Mouse (Mus musculus) forebrain, embryonic 10.5 days (tissue): Measurements from ENCODE around the gene Rab3il1. TPM values are rescaled to one million over a fixed set of nuclear protein-coding genes. Genes with fewer than 3 reads are reported as not detected.

Experiments
- DNase-seq: peaks from one replicate; pipeline ENCODE4 v3.0.0-alpha.2; 2017; ENCODE audit warnings: low spot score; ENCODE audit errors: extremely low spot score
- H3K27ac ChIP-seq: fragments of 300-500 bp; sonication (generic); 2 replicates; pipeline ENCODE4 v1.5.1; 2016; ENCODE audit warnings: mild to moderate bottlenecking
- H3K27me3 ChIP-seq: fragments of 300-500 bp; sonication (generic); 2 replicates; pipeline ENCODE4 v1.6.1; 2016; ENCODE audit warnings: mild to moderate bottlenecking; ENCODE audit not compliant: poor library complexity, severe bottlenecking
- H3K36me3 ChIP-seq: fragments of 300-500 bp; sonication (generic); replicated peaks from 2 replicates; pipeline ENCODE4 v1.6.1; 2016; ENCODE audit warnings: mild to moderate bottlenecking, moderate library complexity
- H3K4me1 ChIP-seq: fragments of 300-500 bp; sonication (generic); 2 replicates; pipeline ENCODE4 v1.6.1; 2016
- H3K4me3 ChIP-seq: fragments of 300-500 bp; sonication (generic); 2 replicates; pipeline ENCODE4 v1.5.1; 2016; ENCODE audit warnings: mild to moderate bottlenecking, moderate library complexity
- H3K9me3 ChIP-seq: fragments of 300-500 bp; sonication (generic); 2 replicates; pipeline ENCODE4 v1.6.1; 2016; ENCODE audit warnings: mild to moderate bottlenecking, moderate library complexity
- WGBS: fragments of 180-500 bp; shearing (Covaris S2); methylation state at CpG from one replicate; pipeline ENCODE4 v1.1.7; 2016; 5-methylcytosine and 5-hydroxymethylcytosine counted together
- polyA plus RNA-seq: library from polyadenylated mRNA; unstranded; fragments of >200 nt; fragmentation: Nextera tagmentation; extraction: Ambion mirVana; gene quantifications from 2 replicates; pipeline ENCODE4 v1.2.1, GENCODE M21; 2016

Gene Rab3il1
- polyA plus RNA-seq, 1 experiment from 2014 or later, result 39.3 TPM

GRCm38 (mm10) chr19:10022414-10023303 is 21.2 kb downstream of the Rab3il1 start:
- DNase-seq, result no peak
- Histone ChIP-seq H3K36me3 (peaks cover 9% of the 10 kb centered on the region), H3K27me3 (peaks cover 20% of the 10 kb centered on the region), H3K9me3 (no peaks in the 10 kb centered on the region), H3K27ac (peak overlapping the region; percentile 36), H3K4me1 (peaks cover 68% of the 10 kb centered on the region), H3K4me3 (no peak overlapping the region)
- 66% methylated on average over 5 of the region's 5 CpGs for WGBS

GRCm38 (mm10) chr19:10023304-10023758 is 21.9 kb downstream of the Rab3il1 start:
- Histone ChIP-seq H3K36me3 (peaks cover 16% of the 10 kb centered on the region), H3K27ac (peak overlapping the region; percentile 36), H3K4me1 (peaks cover 61% of the 10 kb centered on the region), H3K27me3 (peaks cover 18% of the 10 kb centered on the region), H3K4me3 (no peak overlapping the region), H3K9me3 (no peaks in the 10 kb centered on the region)
- 68% methylated on average over 9 of the region's 9 CpGs for WGBS
- DNase-seq, result no peak

- Histone ChIP-seq H3K27me3 (no peaks in the 10 kb centered on the region), H3K4me1 (peaks cover 43% of the 10 kb centered on the region), H3K36me3 (peaks cover 25% of the 10 kb centered on the region), H3K9me3 (no peaks in the 10 kb centered on the region), H3K4me3 (no peak overlapping the region), H3K27ac (peak overlapping the region; percentile 61)
- DNase-seq, result no peak
- WGBS, result 30% methylated on average over 8 of the region's 8 CpGs
Observed at GRCm38 (mm10) chr19:10025169-10025875, 23.9 kb downstream of the Rab3il1 start.

- DNase-seq, result no peak
- Histone ChIP-seq H3K4me1 (peaks cover 28% of the 10 kb centered on the region), H3K27me3 (0 out of 2 replicates have a peak, but pooled peaks cover 6% of the 10 kb centered on the region), H3K4me3 (no peak overlapping the region), H3K36me3 (peaks cover 27% of the 10 kb centered on the region), H3K27ac (no peak overlapping the region), H3K9me3 (no peaks in the 10 kb centered on the region)
- 81% methylated on average over 2 of the region's 2 CpGs for WGBS
Observed at GRCm38 (mm10) chr19:10029746-10030145, 28.3 kb downstream of the Rab3il1 start.

- peaks cover 29% of the 10 kb centered on the region for H3K4me1 ChIP-seq
- peaks cover 6% of the 10 kb centered on the region; the same call in 1 of the 2 replicates for H3K27me3 ChIP-seq
- H3K9me3 ChIP-seq, result no peaks in the 10 kb centered on the region
- H3K36me3 ChIP-seq, result peaks cover 10% of the 10 kb centered on the region; the same call in 1 of the 2 replicates
- no peak overlapping the region for H3K27ac ChIP-seq
- no peak overlapping the region for H3K4me3 ChIP-seq
- DNase-seq, result peak; percentile 65
- WGBS, result 31% methylated on average over 8 of the region's 8 CpGs
Observed at GRCm38 (mm10) chr19:10033211-10033973, 31.9 kb downstream of the Rab3il1 start.

GRCm38 (mm10) chr19:10034356-10034755 is 32.9 kb downstream of the Rab3il1 start:
- peaks cover 35% of the 10 kb centered on the region for H3K4me1 ChIP-seq
- peak overlapping the region; percentile 9; the same call in 1 of the 2 replicates for H3K27ac ChIP-seq
- 84% methylated on average over 5 of the region's 5 CpGs for WGBS
- no peak for DNase-seq
- H3K27me3 ChIP-seq, result peaks cover 14% of the 10 kb centered on the region; the same call in 1 of the 2 replicates
- H3K4me3 ChIP-seq, result no peak overlapping the region
- H3K36me3 ChIP-seq, result peaks cover 6% of the 10 kb centered on the region; the same call in 1 of the 2 replicates
- no peaks in the 10 kb centered on the region for H3K9me3 ChIP-seq

- Histone ChIP-seq H3K4me3 (no peak overlapping the region), H3K4me1 (peaks cover 35% of the 10 kb centered on the region), H3K9me3 (no peaks in the 10 kb centered on the region; the same call in 1 of the 2 replicates), H3K27me3 (peaks cover 20% of the 10 kb centered on the region), H3K27ac (peak overlapping the region; percentile 21; the same call in 1 of the 2 replicates), H3K36me3 (peaks cover 4% of the 10 kb centered on the region; the same call in 1 of the 2 replicates)
- DNase-seq, result peak; percentile 79
- WGBS, result 53% methylated on average over 8 of the region's 8 CpGs
Observed at GRCm38 (mm10) chr19:10034785-10035447, 33.4 kb downstream of the Rab3il1 start.

GRCm38 (mm10) chr19:10037534-10037933 is 36.1 kb downstream of the Rab3il1 start:
- Histone ChIP-seq H3K27ac (no peak overlapping the region), H3K27me3 (peaks cover 44% of the 10 kb centered on the region), H3K36me3 (no peaks in the 10 kb centered on the region; the same call in 1 of the 2 replicates), H3K9me3 (no peaks in the 10 kb centered on the region; the same call in 1 of the 2 replicates), H3K4me3 (no peak overlapping the region), H3K4me1 (peaks cover 53% of the 10 kb centered on the region)
- DNase-seq, result no peak
- 82% methylated on average over 2 of the region's 2 CpGs for WGBS

GRCm38 (mm10) chr19:10038364-10038763 is 36.9 kb downstream of the Rab3il1 start:
- H3K27me3 ChIP-seq, result peaks cover 47% of the 10 kb centered on the region
- DNase-seq, result no peak
- no peak overlapping the region for H3K27ac ChIP-seq
- no peaks in the 10 kb centered on the region; the same call in 1 of the 2 replicates for H3K9me3 ChIP-seq
- H3K4me1 ChIP-seq, result peaks cover 49% of the 10 kb centered on the region
- H3K36me3 ChIP-seq, result no peaks in the 10 kb centered on the region; the same call in 1 of the 2 replicates
- no peak overlapping the region for H3K4me3 ChIP-seq
- 81% methylated on average over 3 of the region's 3 CpGs for WGBS

- Histone ChIP-seq H3K4me3 (no peak overlapping the region), H3K4me1 (peaks cover 44% of the 10 kb centered on the region), H3K27me3 (peaks cover 52% of the 10 kb centered on the region), H3K9me3 (no peaks in the 10 kb centered on the region; the same call in 1 of the 2 replicates), H3K36me3 (no peaks in the 10 kb centered on the region; the same call in 1 of the 2 replicates), H3K27ac (no peak overlapping the region)
- DNase-seq, result no peak
- 37% methylated on average over 3 of the region's 3 CpGs for WGBS
Observed at GRCm38 (mm10) chr19:10038910-10039309, 37.4 kb downstream of the Rab3il1 start.

- Histone ChIP-seq H3K4me3 (no peak overlapping the region), H3K9me3 (no peaks in the 10 kb centered on the region; the same call in 1 of the 2 replicates), H3K27ac (no peak overlapping the region), H3K4me1 (peaks cover 37% of the 10 kb centered on the region), H3K27me3 (peaks cover 53% of the 10 kb centered on the region), H3K36me3 (no peaks in the 10 kb centered on the region; the same call in 1 of the 2 replicates)
- DNase-seq, result no peak
- WGBS, result 87% methylated on average over 2 of the region's 2 CpGs
Observed at GRCm38 (mm10) chr19:10039615-10040014, 38.1 kb downstream of the Rab3il1 start.
